Mouse (Mus musculus) stomach, postnatal 0 days (tissue): ENCODE results near the gene Phactr3.

ENCODE experiments used
- CTCF ChIP-seq: IDR thresholded peaks from 2 replicates; pipeline ENCODE4 v1.5.1; 2016; ENCODE audit warnings: antibody characterized with exemption, low read depth, mild to moderate bottlenecking, moderate library complexity
- EP300 ChIP-seq: optimal IDR thresholded peaks from 2 replicates; pipeline ENCODE3; 2016; ENCODE audit warnings: antibody characterized with exemption

GRCm38 (mm10) chr2:178281183-178281582 is 162.4 kb downstream of the Phactr3 start:
- peak; percentile 43 for TF ChIP-seq CTCF
- TF ChIP-seq EP300 = no peak
